Mouse (Mus musculus): ENCODE data around the gene Zfp85. TPM values are rescaled to one million over a fixed set of nuclear protein-coding genes. Genes with fewer than 3 reads are reported as not detected.
A peak's percentile ranks its signal among the peaks of the same experiment; 100 is the strongest.
"Not testable (repeated sequence)": the region's sequence is repeated elsewhere in the genome, so short reads cannot be mapped to it uniquely, and the experiment has no call there.

Zfp85 gene
- polyA plus RNA-seq (2012; rRNA removed), result 0.69 and 0.96 TPM in 2 replicates

DNA sequence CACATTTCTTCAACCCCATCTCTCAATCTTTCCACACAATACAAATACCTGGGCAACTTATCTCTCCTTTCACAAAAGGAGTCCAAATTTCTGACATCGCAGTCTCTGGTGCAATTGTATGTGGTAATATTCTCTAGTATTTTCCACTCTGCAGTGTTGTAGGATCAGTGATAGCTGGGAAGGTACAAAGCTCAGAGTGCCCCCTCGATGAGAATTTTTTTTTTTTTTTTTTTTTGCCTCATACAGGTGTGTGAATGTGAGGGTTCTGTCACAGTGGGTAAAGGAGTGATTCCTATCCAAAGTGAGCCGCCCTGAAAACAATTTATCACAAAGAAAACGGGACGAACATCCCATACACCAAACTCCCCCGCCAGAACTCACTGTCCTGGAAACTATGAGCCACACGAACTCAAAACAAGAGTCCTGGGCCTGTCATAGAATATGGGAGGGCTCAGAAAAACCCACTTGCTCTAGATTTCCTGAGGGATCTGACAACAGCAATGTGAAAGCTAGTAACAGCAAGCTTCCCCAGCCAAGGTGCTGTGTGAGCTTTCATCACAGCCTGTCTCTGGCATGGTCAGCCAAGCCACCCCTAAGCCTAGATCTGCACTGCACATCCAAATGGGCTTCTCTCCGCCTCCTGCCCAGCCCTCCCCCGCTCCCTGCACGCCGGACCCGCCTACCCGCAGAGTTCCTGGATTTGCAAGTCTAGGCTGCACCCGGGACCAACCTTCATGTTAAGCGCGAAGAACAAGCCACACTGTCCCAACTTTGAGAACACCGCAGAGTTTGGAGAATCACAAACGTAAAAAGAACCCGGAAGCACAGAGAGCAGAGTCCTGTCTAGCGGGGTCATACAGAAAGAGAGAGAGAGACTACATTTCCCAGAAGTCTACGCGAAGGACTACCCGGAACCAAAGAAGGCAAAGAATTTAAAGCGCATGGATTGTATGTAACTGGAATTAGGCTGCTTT is at the start of gene Zfp85:
Gene Zfp85, minus strand, starts transcription at position 896 of the 974 bp plus-strand sequence.
- DNase-seq (ENCODE audit: low read depth), result no peak

DNA sequence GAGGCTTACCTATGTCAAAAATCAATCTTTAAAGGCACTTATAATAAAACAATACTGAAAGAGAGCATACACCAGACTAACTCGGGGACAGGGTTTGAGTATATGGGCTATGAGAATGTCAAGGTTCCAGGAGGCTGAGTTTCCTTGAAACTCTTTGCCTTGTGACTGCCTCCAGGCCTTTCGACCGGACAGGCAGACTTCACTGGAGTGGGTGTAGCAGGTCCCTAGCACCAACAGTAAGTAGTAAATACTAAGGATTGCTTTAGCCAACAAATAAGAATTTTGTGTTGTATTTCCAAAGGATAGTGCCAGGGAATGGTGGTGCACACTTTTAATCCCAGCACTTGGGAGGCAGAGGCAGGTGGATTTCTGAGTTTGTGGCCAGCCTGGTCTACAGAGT is 44.1 kb upstream of the Zfp85 start:
- DNase-seq (ENCODE audit: low read depth), result not testable (repeated sequence)

DNA sequence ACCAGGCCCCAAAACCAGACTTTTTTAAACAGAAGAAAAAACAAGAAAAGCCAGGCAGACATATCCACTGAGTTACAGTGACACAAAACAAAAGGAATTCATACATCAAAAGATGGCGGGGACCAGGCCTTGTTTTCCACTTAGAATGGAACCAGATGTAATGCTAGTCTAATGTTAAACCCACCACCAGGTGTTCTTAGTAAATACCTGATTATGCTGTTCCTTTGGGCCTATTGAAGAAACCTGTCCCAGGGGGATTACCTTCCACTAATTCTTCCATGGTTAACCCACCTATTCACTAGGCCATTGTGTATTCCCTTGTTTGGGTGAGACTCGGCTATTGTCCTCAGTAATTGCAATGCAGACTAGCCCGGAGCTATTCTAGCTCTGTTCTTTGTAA is 43.6 kb upstream of the Zfp85 start:
- no peak for DNase-seq (ENCODE audit: low read depth)

DNA sequence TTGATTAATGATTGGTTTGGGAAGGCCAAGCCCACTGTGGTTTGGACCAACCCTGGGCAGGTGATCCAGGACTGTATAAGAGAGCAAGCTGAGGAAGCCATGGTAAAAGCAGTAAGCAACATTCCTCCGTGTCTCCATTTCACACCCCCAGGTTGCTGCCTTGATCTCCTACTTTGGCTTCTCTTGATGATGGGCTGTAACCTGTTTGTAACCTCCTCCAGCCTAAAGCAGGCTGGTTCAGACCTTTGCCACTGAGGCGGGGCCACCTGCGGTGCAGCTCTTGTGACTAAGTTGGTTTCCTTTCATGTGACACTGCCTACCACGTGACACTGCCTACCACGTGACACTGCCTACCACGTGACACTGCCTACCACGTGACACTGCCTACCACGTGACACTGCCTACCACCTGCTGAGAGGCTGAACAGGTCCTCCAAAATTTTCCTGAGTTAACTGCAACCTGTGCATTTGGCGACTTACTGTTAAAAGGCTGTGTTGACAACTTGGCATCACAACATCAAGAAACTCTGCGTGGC is 37.0 kb upstream of the Zfp85 start:
- DNase-seq (ENCODE audit: low read depth), result no peak

DNA sequence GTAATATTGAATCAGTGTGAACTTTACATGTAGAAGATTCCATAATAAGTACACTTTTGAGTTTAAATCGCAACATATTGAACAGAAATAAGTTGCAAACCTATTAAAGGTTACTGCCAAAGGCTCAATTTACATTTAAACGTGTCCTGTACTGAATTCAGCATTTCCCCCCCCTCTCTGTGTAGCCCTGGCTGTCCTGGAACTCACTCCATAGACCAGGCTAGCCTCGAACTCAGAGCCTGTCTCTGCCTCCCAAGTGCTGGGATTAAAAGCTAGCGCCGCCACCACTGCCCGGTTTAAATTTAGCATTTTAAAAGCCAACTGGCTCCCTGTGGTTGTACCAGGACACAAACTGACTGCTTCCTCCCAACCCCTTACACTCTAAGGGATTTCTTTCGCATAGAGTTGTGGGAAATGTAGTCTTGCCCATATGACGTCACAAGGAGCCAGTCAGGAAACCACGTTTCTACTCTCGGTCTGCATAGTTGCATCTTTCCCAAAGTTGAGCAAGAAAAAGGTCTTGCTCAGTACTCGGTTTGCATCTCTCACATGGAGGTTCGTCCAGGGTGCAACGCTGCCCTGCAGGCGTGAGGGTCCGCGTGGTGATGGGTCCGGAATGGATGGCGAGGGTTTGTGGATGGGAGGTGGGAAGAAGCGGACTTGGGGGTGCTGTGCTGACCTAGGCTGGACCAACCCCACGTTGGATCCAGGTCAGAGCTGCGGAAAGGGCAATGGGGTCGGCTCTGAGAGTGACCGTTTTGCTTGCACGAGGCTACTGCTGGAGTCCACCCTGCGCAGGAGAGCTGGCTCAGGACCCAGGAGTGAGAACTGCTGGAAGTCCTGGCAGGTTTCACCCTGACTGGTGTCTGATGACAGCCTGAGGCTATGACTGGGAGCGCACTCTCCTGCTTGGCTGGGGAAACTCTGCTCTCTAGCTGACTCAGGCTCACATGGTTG is 24.5 kb upstream of the Zfp85 start, which contains the start of gene Zfp493:
Gene Zfp493, plus strand, starts transcription at position 429 of the 957 bp plus-strand sequence.
- DNase-seq (ENCODE audit: low read depth), result no peak

DNA sequence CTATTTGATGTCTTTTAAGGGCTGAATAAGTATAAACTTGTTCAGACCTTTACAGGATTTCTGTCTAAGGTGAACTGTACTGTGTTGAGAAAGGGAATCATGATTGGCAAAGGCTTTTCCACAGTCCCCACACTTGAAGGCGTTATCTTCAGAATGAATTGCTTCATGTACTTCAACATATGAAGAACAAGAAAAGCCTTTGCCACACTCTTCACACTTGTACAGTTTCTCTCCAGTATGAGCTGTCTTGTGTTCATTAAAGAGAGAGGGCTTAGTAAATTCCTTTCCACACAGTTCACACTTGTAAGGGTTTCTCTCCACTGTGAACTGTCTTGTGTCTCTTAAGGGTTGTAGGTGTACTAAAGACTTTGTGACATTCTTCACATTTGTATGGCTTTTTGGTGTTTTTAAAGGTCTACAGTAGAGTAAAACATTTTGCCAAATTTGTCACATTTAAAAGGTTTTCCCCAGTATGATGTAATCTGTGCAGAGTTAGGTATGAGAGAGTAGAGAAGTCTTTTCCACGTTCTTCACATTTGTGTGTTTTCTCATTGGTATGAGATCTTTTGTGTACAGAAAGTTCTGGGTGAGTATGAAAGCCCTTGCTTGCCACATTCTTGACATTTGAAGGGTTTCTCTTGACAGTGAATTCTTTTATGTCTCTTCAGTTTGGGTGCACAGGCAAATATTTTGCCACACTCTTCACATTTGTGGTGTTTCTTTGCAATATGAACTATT is 8.2 kb upstream of the Zfp85 start:
- no peak for DNase-seq (ENCODE audit: low read depth)

DNA sequence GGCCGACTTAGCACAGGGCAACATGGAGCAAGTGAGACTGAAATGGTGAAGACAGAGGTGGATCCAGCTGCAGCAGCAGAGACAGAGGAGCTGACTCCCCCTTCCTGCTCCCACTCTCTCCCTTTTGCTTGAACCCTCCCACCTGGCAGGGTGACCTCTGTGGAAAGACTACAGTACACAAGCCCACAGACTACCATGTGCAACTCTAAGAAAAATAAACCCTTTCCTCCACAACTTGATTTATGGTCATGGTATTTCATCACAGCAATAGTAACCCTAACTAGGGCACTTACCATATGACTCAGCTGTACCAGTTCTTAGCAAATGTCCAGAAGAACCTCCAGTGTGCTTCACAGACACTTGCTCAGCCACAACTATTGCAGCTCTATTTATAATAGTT is 4.9 kb upstream of the Zfp85 start:
- no peak for DNase-seq (ENCODE audit: low read depth)

DNA sequence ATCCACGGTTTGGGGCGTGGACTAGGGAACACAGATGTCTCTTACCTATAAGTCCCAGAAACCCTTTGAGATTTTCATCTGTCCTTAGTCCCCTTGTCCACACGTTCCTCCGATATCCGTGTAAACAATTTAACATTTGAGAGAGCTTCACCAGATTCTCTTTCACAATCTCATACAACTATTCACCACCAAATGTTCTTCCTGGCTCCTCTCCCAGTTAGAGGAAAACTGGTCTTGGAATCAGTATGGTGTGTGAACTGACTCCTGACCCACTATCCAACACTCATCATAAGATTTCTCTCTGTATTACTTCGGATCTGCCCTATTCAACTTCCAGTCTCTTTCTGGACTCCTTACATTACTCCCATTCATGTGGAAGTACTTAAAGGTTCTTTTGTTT is 733 bp upstream of the Zfp85 start:
- DNase-seq (ENCODE audit: low read depth), result no peak

DNA sequence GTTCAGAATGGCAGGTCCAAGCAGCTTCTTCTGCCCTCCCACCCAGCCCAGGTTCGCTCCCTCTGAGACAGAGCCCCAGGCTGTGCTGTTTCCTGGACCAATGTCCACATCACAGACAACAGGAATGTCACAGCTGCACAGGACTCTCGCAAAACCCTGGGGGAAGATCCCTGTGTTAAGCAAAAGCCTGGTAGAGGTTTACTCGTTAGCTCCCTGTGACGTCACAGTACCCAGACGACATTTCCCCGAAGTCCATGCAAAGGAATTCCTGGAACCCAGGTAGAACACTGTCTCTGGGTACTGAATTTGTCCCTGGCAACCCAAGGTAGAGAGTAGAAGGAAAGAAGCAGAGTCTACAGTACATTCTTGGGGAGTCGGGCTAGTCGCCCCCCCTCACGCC is 11.1 kb downstream of the Zfp85 start:
- DNase-seq (ENCODE audit: low read depth), result no peak

DNA sequence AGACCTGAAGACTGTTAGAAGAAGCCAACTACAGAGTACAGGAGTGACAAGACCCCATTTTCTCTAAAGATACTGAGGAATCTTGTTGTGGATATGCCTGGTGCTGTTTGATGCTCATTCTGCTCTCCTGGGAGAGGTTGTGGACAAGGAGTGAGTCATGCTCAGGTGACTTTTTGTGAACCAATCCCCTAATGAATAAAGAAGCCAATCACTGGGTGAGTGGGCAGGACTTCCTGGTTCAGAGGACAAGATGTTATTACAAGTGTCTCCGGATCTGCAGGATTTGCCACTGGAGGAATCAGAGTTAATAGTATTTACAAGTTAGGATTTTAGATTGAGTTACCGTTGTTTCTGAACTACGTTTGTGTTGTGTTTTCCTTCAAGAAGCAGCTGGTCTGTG is 12.1 kb downstream of the Zfp85 start:
- DNase-seq (ENCODE audit: low read depth), result no peak

DNA sequence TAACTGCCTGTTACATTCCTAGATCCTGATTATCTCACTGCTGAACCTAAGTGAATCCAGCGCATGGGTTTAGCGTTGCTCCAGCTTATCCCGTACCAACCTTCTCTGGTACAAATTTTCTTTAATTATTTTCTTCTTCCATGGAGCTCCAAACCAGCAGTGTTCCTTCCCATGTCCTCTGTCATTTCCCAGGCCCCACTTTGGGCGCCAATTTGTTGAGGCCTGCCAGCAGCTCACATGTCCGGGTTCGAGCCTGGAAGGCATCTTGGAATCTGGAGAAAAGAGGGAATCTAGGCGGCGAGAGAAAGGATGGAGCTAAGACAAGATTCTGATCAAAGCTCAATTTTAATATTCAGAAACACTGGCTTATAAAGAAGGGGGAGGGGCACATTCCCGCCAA is 20.6 kb downstream of the Zfp85 start:
- DNase-seq (ENCODE audit: low read depth), result not testable (repeated sequence)

DNA sequence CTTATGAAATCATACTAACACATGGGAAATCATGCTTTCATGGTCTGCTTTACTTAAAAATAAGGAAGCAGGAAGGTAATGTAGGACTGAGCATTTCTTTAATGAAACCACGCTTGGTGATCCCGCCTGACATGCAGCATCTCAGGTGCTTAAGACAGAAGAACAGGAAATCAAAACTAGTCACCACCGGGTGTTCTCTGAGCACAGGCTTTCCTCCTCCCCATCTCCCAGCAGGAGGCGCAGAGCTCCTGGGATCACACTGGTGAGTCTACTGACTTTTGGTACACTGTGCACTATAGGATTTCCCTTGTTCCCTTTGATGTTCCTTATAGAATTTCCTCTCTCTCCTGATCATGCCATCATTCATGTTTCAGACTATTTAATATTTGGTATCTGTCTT is 25.6 kb downstream of the Zfp85 start:
- not testable (repeated sequence) for DNase-seq (ENCODE audit: low read depth)

DNA sequence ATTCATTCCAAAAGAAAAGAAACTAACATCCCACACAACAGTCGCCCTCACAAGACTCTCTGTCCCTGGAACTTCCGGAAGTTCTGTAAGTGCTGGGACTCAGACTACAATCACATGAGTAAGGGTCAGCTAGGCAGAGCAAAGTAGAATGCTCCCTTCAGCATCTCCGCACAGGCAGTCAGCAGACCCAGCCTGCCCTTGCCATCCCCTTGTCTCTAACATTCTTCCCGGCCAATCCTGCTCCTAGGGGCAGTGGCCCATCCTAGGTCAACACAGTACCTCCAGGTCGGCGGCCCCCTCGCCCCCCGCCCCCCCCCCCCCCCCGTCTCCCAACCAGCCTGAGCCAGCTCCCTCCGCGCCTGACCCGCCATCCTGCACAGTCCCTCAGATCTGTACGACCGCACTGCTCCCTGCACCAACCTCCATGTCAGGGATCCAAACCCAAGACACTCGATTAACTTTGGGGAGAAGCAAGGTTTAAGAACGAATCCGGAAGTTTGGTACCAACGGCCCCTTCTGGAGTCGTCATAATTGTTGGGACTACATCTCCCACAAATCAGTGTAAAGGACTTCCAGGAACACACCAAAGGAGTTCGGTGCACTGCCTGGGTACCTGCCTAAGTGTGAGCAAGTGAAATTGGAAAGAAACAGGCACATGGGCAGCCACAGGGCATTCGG is 26.2 kb downstream of the Zfp85 start, which contains the start of gene Zfp65:
Gene Zfp65, minus strand, starts transcription at position 533 of the 678 bp plus-strand sequence.
- DNase-seq (ENCODE audit: low read depth), result peak; percentile 33

DNA sequence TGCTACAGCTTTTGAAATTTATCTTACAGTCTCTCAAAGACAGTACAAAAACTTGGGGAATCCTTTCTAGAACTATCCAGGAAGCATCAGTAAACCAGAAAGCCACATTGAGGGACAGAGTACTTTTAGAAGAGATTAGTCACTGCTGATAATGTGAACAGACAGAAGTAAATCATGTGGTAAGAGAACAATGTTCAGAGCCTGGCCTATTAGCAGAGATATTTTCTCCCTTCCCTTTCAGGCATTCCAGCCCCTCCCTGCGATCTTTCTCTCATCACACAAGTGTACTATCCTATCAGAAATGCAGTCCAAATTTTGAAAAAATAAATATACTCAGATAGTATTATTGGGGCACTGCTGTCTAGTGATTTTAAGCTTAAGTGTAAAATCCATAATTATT is 26.9 kb downstream of the Zfp85 start:
- DNase-seq (ENCODE audit: low read depth), result no peak

DNA sequence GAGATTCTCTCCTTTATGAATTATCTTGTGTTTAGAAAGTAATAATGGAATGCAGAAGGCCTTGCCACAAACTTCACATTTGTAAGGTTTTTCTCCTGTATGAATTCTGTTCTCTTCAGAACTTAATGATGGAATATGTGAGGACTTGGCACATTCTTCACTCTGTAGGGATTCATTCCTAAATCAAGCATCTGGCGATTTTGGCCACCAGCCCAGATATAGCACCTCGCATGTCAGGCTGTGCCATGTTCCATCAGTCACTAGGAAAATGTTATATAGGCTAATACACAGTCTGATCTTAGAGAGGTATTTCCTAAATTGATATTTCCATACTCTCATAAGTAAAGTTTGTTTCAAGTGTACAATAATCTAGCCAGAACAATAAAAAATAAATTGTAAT is 29.7 kb downstream of the Zfp85 start:
- not testable (repeated sequence) for DNase-seq (ENCODE audit: low read depth)

DNA sequence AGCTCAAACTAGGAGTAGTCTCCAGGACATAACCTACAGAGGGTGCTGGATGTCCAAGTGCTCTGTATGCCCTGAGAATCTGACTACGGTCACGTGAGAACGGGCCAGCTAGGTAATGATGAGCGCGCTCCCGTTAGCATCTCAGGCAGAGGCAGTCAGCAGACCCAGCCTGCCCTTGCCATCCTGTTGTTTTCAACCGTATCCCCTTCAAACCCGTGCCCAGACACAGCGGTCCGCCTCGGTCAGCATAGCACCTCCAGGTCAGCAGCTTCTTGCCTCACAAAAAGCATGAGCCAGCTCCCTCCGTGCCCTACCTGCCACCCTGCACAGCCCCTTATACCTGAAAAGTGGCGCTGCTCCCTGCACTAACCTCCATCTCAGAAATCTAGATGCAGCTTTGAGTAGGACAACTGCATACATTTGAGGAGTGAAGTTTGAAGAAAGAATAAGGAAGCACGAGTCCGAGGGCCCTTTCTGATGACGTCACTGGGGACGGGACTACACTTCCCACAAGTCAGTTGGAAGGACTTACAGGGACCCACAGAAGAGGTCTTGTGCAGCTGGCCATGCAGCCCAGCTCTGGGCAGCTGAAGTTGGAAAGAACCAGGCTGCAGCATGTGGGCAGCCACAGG is 31.1 kb downstream of the Zfp85 start:
- DNase-seq (ENCODE audit: low read depth), result peak; percentile 46

Data from gonadal fat pad, adult 2 months (tissue).